Mouse (Mus musculus) bone marrow, adult 2 months (tissue): Measurements from ENCODE around the gene Tex14.

ENCODE experiments used
- CTCF ChIP-seq: fragments of 200-500 bp; IDR thresholded peaks from 2 replicates; pipeline ENCODE4 v1.5.1; 2011; ENCODE audit warnings: low read length, control low read depth; ENCODE audit not compliant: control insufficient read depth, insufficient read depth
- POLR2A ChIP-seq: fragments of 200-500 bp; IDR thresholded peaks from 2 replicates; pipeline ENCODE4 v1.6.1; 2011; ENCODE audit warnings: low read depth, mild to moderate bottlenecking, control low read depth, low read length, borderline replicate concordance; ENCODE audit not compliant: control insufficient read depth

DNA sequence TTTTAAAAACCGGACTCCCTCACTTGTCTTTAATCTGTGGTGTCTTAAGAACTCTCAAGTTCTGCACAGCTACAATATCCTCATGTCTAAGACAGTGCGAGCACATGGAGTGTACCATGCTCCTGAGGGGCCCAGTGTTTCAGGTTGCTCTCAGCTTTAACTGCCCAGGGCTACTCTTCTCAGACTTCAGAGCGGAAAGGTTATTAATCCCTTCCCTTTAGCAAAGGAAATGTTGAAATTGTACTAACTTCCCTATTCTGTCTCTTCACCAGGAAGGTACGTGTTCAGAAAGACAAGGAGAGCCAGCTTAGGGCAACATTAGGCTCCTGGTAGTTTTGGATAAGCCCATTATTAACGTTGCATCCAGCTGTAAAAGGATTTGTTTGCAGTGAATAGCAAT is 118.6 kb downstream of the Tex14 start:
- no peak for TF ChIP-seq POLR2A
- no peak for TF ChIP-seq CTCF
